Mouse (Mus musculus) hindbrain, embryonic 16.5 days (tissue): ENCODE measurements at regions not wholly inside any gene's neighbourhood (a gene's known extent, or its start where the extent isn't known, plus 50 kb on each side); places are given as distances from the start of the nearest gene placed in this dataset.

ENCODE experiments used
- ATAC-seq: fragments of 200-750 bp; cut with Nextera tagmentation; 2 replicates; pipeline ENCODE4 v1.8.0; 2017; ENCODE audit warnings: moderate TSS enrichment, moderate library complexity
- H3K27ac ChIP-seq: fragments of 300-500 bp; sonication (generic); 2 replicates; pipeline ENCODE4 v1.5.1; 2014; ENCODE audit warnings: low read depth, mild to moderate bottlenecking, control low read depth, low read length, moderate library complexity
- H3K27me3 ChIP-seq: fragments of 300-500 bp; sonication (generic); replicated peaks from 2 replicates; pipeline ENCODE4 v1.6.1; 2014; ENCODE audit warnings: low read length; ENCODE audit not compliant: control insufficient read depth, insufficient read depth
- H3K36me3 ChIP-seq: fragments of 300-500 bp; sonication (generic); 2 replicates; pipeline ENCODE4 v1.6.1; 2014; ENCODE audit warnings: mild to moderate bottlenecking, low read length, moderate library complexity, mixed read lengths; ENCODE audit not compliant: control insufficient read depth, insufficient read depth
- H3K4me1 ChIP-seq: fragments of 300-500 bp; sonication (generic); 2 replicates; pipeline ENCODE4 v1.6.1; 2014; ENCODE audit warnings: low read depth, low read length; ENCODE audit not compliant: control insufficient read depth, insufficient read depth
- H3K4me2 ChIP-seq: fragments of 300-500 bp; sonication (generic); 2 replicates; pipeline ENCODE4 v1.6.1; 2014; ENCODE audit warnings: mild to moderate bottlenecking, low read length, control low read depth, moderate library complexity
- H3K4me3 ChIP-seq: fragments of 300-500 bp; sonication (generic); 2 replicates; pipeline ENCODE4 v1.5.1; 2014; ENCODE audit warnings: mild to moderate bottlenecking, low read length, control low read depth, moderate library complexity
- H3K9ac ChIP-seq: fragments of 300-500 bp; sonication (generic); 2 replicates; pipeline ENCODE4 v1.6.1; 2014; ENCODE audit warnings: low read depth, mild to moderate bottlenecking, control low read depth, low read length, moderate library complexity
- H3K9me3 ChIP-seq: fragments of 300-500 bp; sonication (generic); 2 replicates; pipeline ENCODE4 v1.6.1; 2014; ENCODE audit warnings: mild to moderate bottlenecking, low read length, moderate library complexity; ENCODE audit not compliant: control insufficient read depth
- WGBS: fragments of 180-500 bp; shearing (Covaris S2); extraction: QIAGEN DNeasy Blood & Tissue Kit; methylation state at CpG from one replicate; pipeline ENCODE4 v1.1.7; 2014; 5-methylcytosine and 5-hydroxymethylcytosine counted together

- Histone ChIP-seq H3K4me3 (no peak overlapping the region), H3K27me3 (no peaks in the 10 kb centered on the region), H3K9me3 (no peaks in the 10 kb centered on the region), H3K9ac (no peak overlapping the region), H3K4me1 (peaks cover 4% of the 10 kb centered on the region; the same call in 1 of the 2 replicates), H3K27ac (no peak overlapping the region), H3K36me3 (no peaks in the 10 kb centered on the region), H3K4me2 (no peak overlapping the region)
- ATAC-seq = no peak
- 86% methylated on average over 4 of the region's 4 CpGs for WGBS
Observed at GRCm38 (mm10) chr14:72864792-72865191, 155.0 kb upstream of the Fndc3a start.

DNA sequence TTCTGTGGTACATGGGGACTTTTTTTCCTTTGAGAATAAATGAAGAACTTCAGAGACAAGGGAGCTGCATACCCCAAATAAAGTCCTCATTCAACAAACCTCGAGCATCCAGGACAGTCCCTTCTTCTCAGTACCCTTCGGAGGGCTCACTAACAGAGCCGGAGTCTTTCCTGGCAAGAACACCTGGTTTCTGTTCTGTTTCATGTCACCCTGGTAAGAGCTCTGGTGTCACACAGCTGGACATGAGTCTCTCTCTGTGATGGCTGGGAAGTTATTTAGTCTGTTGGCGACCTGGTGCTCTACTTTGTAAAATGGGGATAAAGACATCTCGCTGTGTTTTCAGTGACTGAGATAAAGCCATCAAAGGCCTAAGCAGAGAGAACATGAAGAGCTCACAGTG is 154.3 kb upstream of the Fndc3a start:
- Histone ChIP-seq H3K27me3 (no peaks in the 10 kb centered on the region), H3K4me1 (peaks cover 2% of the 10 kb centered on the region; the same call in 1 of the 2 replicates), H3K9ac (no peak overlapping the region), H3K9me3 (no peaks in the 10 kb centered on the region), H3K27ac (no peak overlapping the region), H3K4me3 (no peak overlapping the region), H3K4me2 (no peak overlapping the region), H3K36me3 (no peaks in the 10 kb centered on the region)
- no peak for ATAC-seq
- WGBS = 81% methylated on average over 5 of the region's 5 CpGs

GRCm38 (mm10) chr14:72862806-72863526 is 153.2 kb upstream of the Fndc3a start:
- Histone ChIP-seq H3K27me3 (no peaks in the 10 kb centered on the region), H3K36me3 (no peaks in the 10 kb centered on the region), H3K4me3 (no peak overlapping the region), H3K4me2 (no peak overlapping the region), H3K4me1 (no peaks in the 10 kb centered on the region), H3K9me3 (no peaks in the 10 kb centered on the region), H3K9ac (no peak overlapping the region), H3K27ac (no peak overlapping the region)
- WGBS = 82% methylated on average over 7 of the region's 7 CpGs
- ATAC-seq = no peak

DNA sequence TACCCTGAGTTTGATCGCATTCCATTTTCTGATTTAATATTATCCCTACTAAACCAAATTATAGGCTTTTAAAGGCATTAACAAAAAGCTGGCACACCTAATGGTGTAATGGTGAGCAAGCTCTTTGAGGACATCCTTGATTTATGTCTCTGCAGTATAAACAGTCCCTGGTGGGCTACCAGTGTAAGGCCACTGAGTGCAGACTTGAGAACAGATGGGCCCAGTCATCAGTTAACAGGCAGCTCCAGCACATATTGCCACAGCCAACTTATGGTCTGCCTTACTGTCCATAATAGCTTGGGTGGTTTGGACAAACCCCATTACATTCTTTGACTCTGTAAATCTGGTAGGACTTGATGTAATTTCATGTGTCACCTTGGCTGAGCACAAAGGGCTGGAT is 144.4 kb upstream of the Fndc3a start:
- Histone ChIP-seq H3K27ac (no peak overlapping the region), H3K36me3 (no peaks in the 10 kb centered on the region), H3K4me1 (no peaks in the 10 kb centered on the region), H3K9ac (no peak overlapping the region), H3K9me3 (no peaks in the 10 kb centered on the region), H3K4me2 (no peak overlapping the region), H3K4me3 (no peak overlapping the region), H3K27me3 (no peaks in the 10 kb centered on the region)
- 84% methylated on average over 1 of the region's 1 CpGs for WGBS
- no peak for ATAC-seq

DNA sequence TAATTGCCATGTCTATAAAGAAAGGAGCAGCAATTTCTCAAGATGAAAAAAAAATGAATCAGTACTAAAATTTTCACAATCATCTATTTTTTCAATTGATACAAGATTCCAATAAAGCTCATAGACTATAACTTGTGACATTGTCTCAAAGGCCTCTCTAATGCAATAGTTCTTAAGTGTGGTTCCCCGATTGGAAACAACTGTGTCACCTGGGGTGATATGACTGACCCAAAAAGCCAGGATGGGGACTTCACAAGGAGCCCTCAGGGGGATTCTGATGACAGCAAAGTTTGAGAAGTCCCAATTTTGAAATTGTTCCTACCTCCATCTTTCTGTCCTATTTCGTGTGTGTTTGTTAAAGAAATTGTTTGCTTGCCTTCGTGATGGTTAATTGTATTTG is 143.3 kb upstream of the Fndc3a start:
- ATAC-seq = no peak
- 90% methylated on average over 3 of the region's 3 CpGs for WGBS
- Histone ChIP-seq H3K4me3 (no peak overlapping the region), H3K4me1 (no peaks in the 10 kb centered on the region), H3K36me3 (no peaks in the 10 kb centered on the region), H3K27ac (no peak overlapping the region), H3K4me2 (no peak overlapping the region), H3K9me3 (no peaks in the 10 kb centered on the region), H3K9ac (no peak overlapping the region), H3K27me3 (no peaks in the 10 kb centered on the region)

DNA sequence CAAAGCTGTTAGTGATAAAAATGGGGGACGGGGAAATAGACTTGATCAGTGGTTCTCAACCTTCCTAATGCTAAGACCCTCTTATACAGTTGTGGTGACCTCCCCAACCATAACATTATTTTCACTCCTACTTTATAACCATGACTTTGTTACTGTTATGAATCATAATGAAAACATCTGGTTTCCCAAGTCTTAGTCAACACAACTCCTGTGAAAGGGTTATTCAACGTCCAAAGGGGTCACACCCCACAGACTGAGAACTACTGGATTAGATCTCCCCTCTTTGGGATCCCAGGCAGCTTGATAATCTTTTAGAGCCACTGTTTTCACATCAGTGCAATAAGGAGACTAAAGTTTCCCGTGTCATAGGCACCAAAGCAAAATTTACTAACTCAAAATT is 141.1 kb upstream of the Fndc3a start:
- Histone ChIP-seq H3K27me3 (no peaks in the 10 kb centered on the region), H3K9me3 (no peaks in the 10 kb centered on the region), H3K9ac (no peak overlapping the region), H3K4me2 (no peak overlapping the region), H3K27ac (no peak overlapping the region), H3K4me3 (no peak overlapping the region), H3K4me1 (peaks cover 3% of the 10 kb centered on the region; the same call in 1 of the 2 replicates), H3K36me3 (no peaks in the 10 kb centered on the region)
- no peak for ATAC-seq
- WGBS = 82% methylated on average over 3 of the region's 3 CpGs

DNA sequence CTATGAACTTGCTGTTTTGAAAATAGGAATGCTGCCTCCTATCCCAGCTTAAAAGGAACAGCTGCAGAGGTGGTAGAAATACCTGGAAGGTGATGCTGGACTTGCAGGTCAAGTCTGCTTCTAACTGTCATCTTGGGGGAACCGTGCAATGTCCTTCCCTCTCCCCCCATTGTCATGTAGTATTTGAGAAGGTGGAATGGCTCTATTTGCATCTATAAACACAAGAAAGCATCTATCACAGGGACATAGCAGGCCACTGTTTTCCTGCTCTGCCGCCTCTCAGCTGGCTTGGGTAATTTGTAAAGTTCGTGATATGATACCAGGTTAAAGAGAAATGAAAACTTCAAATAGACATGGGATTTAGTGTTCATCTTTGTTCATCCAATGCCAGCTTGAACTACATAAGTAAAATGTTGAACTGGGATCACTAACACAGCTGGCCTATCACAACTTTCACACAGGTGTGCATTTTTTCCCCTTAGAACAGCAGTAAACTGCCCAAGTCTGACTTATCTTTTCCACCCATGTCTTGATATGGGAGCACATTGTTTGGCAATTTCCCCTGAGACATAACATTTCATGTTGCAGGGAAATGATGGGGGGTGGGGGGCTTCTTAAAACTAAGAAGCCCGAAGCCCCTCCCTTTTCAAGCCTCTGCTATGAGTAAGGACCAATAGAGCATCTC is 138.6 kb upstream of the Fndc3a start:
- peaks cover 6% of the 10 kb centered on the region; the same call in 1 of the 2 replicates for H3K4me1 ChIP-seq
- no peaks in the 10 kb centered on the region for H3K36me3 ChIP-seq
- whole genome bisulfite sequencing = 90% methylated on average over 4 of the region's 4 CpGs
- H3K9me3 ChIP-seq = no peaks in the 10 kb centered on the region
- no peak overlapping the region for H3K27ac ChIP-seq
- no peaks in the 10 kb centered on the region for H3K27me3 ChIP-seq
- ATAC-seq = no peak
- H3K4me3 ChIP-seq = no peak overlapping the region
- H3K4me2 ChIP-seq = no peak overlapping the region
- no peak overlapping the region for H3K9ac ChIP-seq

- Histone ChIP-seq H3K9ac (no peak overlapping the region), H3K4me1 (peaks cover 6% of the 10 kb centered on the region; the same call in 1 of the 2 replicates), H3K9me3 (no peaks in the 10 kb centered on the region), H3K4me2 (no peak overlapping the region), H3K36me3 (no peaks in the 10 kb centered on the region), H3K4me3 (no peak overlapping the region), H3K27me3 (no peaks in the 10 kb centered on the region), H3K27ac (no peak overlapping the region)
- no peak for ATAC-seq
- WGBS = 70% methylated on average over 7 of the region's 7 CpGs
Observed at GRCm38 (mm10) chr14:72847466-72847865, 137.7 kb upstream of the Fndc3a start.

DNA sequence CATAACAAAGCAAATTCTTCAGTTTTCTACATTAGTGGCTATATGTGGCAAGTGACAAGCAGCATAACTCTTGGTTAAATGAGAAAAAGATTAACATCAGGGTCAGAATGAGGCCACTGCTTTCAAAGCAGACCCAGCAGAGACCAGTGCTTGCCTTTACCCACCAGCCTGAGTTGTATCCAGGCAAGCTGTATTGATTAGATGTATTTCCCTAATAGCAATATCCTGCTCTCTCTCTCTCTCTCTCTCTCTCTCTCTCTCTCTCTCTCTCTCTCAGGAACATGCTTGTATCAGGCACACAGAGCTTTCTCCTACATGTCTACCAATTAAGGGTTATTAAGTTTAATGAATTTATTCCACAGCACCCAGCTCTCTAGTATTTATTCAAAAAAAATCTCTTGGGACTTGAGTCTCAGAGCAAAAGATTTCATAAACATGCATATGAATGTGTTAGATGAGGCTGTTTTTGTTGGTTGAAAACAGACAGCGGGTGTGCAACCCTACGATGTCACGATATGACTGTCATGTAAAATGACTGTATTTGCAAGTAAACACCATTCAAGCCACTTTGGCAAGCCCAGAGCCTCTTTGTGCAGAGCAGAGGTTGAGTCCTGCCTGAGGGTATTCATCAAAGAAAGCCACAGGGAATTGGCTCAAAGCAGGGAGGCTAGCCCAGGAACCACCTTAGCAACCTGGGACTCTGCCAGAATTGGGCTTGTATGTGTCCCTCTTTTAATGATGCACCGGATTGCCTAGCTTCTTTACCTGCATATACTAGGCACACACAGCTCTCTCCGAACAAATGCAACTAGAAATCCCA is 136.0 kb upstream of the Fndc3a start:
- H3K4me1 ChIP-seq = peaks cover 6% of the 10 kb centered on the region; the same call in 1 of the 2 replicates
- ATAC-seq = peak; percentile 30; the same call in 1 of the 2 replicates
- H3K9me3 ChIP-seq = no peaks in the 10 kb centered on the region
- WGBS = 47% methylated on average over 5 of the region's 5 CpGs
- no peak overlapping the region for H3K4me2 ChIP-seq
- no peak overlapping the region for H3K9ac ChIP-seq
- no peak overlapping the region for H3K27ac ChIP-seq
- H3K27me3 ChIP-seq = no peaks in the 10 kb centered on the region
- no peak overlapping the region for H3K4me3 ChIP-seq
- no peaks in the 10 kb centered on the region for H3K36me3 ChIP-seq
